Mouse (Mus musculus): ENCODE measurements around the gene Slc9a3r2. TPM values are rescaled to one million over a fixed set of nuclear protein-coding genes. Genes with fewer than 3 reads are reported as not detected.

Gene Slc9a3r2
- polyA plus RNA-seq, 1 experiment = 507 TPM

- TF ChIP-seq CTCF (IDR thresholded peaks at IDR 0.05; ENCODE audit: insufficient read depth, low read length) (no peak), POLR2A (IDR thresholded peaks at IDR 0.05; ENCODE audit: borderline replicate concordance, extremely low read depth, low read depth, low read length) (0 out of 2 replicates have a peak, but pooled peaks have one; percentile 19)
- Histone ChIP-seq H3K4me1 (ENCODE audit: control insufficient read depth, insufficient read depth, low read length) (peaks cover 23% of the 10 kb centered on the region), H3K4me3 (replicated peaks; ENCODE audit: extremely low read depth, low read depth, low read length) (peak overlapping the region; percentile 65)
- WGBS = under 1% methylated on average over 35 of the region's 35 CpGs
- peak; percentile 75 for DNase-seq
Measured at GRCm38 (mm10) chr17:24649581-24650069, 502 bp downstream of the Slc9a3r2 start.

GRCm38 (mm10) chr17:24648731-24649377 is 1.3 kb downstream of the Slc9a3r2 start:
- TF ChIP-seq POLR2A (IDR thresholded peaks at IDR 0.05; ENCODE audit: borderline replicate concordance, extremely low read depth, low read depth, low read length) = no peak
- TF ChIP-seq CTCF (IDR thresholded peaks at IDR 0.05; ENCODE audit: insufficient read depth, low read length) = no peak
- peak overlapping the region; percentile 65 for H3K4me3 ChIP-seq (replicated peaks; ENCODE audit: extremely low read depth, low read depth, low read length)
- H3K4me1 ChIP-seq (ENCODE audit: control insufficient read depth, insufficient read depth, low read length) = peaks cover 26% of the 10 kb centered on the region
- DNase-seq = no peak
- 35% methylated on average over 10 of the region's 10 CpGs for WGBS

GRCm38 (mm10) chr17:24647493-24647892 is 2.6 kb downstream of the Slc9a3r2 start:
- 43% methylated on average over 11 of the region's 11 CpGs for WGBS
- no peak for DNase-seq
- peak overlapping the region; percentile 58 for H3K4me3 ChIP-seq (replicated peaks; ENCODE audit: extremely low read depth, low read depth, low read length)

GRCm38 (mm10) chr17:24646381-24646780 is 3.7 kb downstream of the Slc9a3r2 start:
- WGBS = 49% methylated on average over 4 of the region's 4 CpGs

More at GRCm38 (mm10) chr17:24647493-24647892, 2.6 kb downstream of the Slc9a3r2 start:
- H3K4me1 ChIP-seq (ENCODE audit: control insufficient read depth, insufficient read depth, low read length) = peaks cover 26% of the 10 kb centered on the region
- TF ChIP-seq CTCF (IDR thresholded peaks at IDR 0.05; ENCODE audit: insufficient read depth, low read length) (no peak), POLR2A (IDR thresholded peaks at IDR 0.05; ENCODE audit: borderline replicate concordance, extremely low read depth, low read depth, low read length) (no peak; the same call in 1 of the 2 replicates)

GRCm38 (mm10) chr17:24645916-24646315 is 4.2 kb downstream of the Slc9a3r2 start:
- 51% methylated on average over 3 of the region's 3 CpGs for WGBS
- TF ChIP-seq CTCF (IDR thresholded peaks at IDR 0.05; ENCODE audit: insufficient read depth, low read length) (no peak), POLR2A (IDR thresholded peaks at IDR 0.05; ENCODE audit: borderline replicate concordance, extremely low read depth, low read depth, low read length) (no peak)

More at GRCm38 (mm10) chr17:24646381-24646780, 3.7 kb downstream of the Slc9a3r2 start:
- TF ChIP-seq CTCF (IDR thresholded peaks at IDR 0.05; ENCODE audit: insufficient read depth, low read length) (no peak), POLR2A (IDR thresholded peaks at IDR 0.05; ENCODE audit: borderline replicate concordance, extremely low read depth, low read depth, low read length) (no peak)
- no peak for DNase-seq
- Histone ChIP-seq H3K4me1 (ENCODE audit: control insufficient read depth, insufficient read depth, low read length) (peaks cover 24% of the 10 kb centered on the region), H3K4me3 (replicated peaks; ENCODE audit: extremely low read depth, low read depth, low read length) (peak overlapping the region; percentile 30)

GRCm38 (mm10) chr17:24644875-24645721 is 5.0 kb downstream of the Slc9a3r2 start:
- TF ChIP-seq POLR2A (IDR thresholded peaks at IDR 0.05; ENCODE audit: borderline replicate concordance, extremely low read depth, low read depth, low read length) (peak; percentile 77; the same call in 1 of the 2 replicates), CTCF (IDR thresholded peaks at IDR 0.05; ENCODE audit: insufficient read depth, low read length) (no peak)
- DNase-seq = peak; percentile 45
- H3K4me3 ChIP-seq (replicated peaks; ENCODE audit: extremely low read depth, low read depth, low read length) = peak overlapping the region; percentile 63

More at GRCm38 (mm10) chr17:24645916-24646315, 4.2 kb downstream of the Slc9a3r2 start:
- Histone ChIP-seq H3K4me1 (ENCODE audit: control insufficient read depth, insufficient read depth, low read length) (peaks cover 21% of the 10 kb centered on the region), H3K4me3 (replicated peaks; ENCODE audit: extremely low read depth, low read depth, low read length) (peak overlapping the region; percentile 30)
- no peak for DNase-seq

GRCm38 (mm10) chr17:24644030-24644715 is 6.0 kb downstream of the Slc9a3r2 start:
- no peak for TF ChIP-seq CTCF (IDR thresholded peaks at IDR 0.05; ENCODE audit: insufficient read depth, low read length)
- TF ChIP-seq POLR2A (IDR thresholded peaks at IDR 0.05; ENCODE audit: borderline replicate concordance, extremely low read depth, low read depth, low read length) = peak; percentile 63; the same call in 1 of the 2 replicates

More at GRCm38 (mm10) chr17:24644875-24645721, 5.0 kb downstream of the Slc9a3r2 start:
- WGBS = 37% methylated on average over 9 of the region's 9 CpGs
- H3K4me1 ChIP-seq (ENCODE audit: control insufficient read depth, insufficient read depth, low read length) = peaks cover 24% of the 10 kb centered on the region

GRCm38 (mm10) chr17:24642791-24643343 is 7.3 kb downstream of the Slc9a3r2 start:
- DNase-seq = peak; percentile 10
- TF ChIP-seq CTCF (IDR thresholded peaks at IDR 0.05; ENCODE audit: insufficient read depth, low read length) (no peak), POLR2A (IDR thresholded peaks at IDR 0.05; ENCODE audit: borderline replicate concordance, extremely low read depth, low read depth, low read length) (no peak)
- H3K4me3 ChIP-seq (replicated peaks; ENCODE audit: extremely low read depth, low read depth, low read length) = peak overlapping the region; percentile 63
- peaks cover 38% of the 10 kb centered on the region for H3K4me1 ChIP-seq (ENCODE audit: control insufficient read depth, insufficient read depth, low read length)
- 47% methylated on average over 6 of the region's 6 CpGs for WGBS

More at GRCm38 (mm10) chr17:24644030-24644715, 6.0 kb downstream of the Slc9a3r2 start:
- 15% methylated on average over 7 of the region's 7 CpGs for WGBS
- Histone ChIP-seq H3K4me1 (ENCODE audit: control insufficient read depth, insufficient read depth, low read length) (peaks cover 31% of the 10 kb centered on the region), H3K4me3 (replicated peaks; ENCODE audit: extremely low read depth, low read depth, low read length) (peak overlapping the region; percentile 63)
- peak; percentile 43 for DNase-seq

Data from lung, adult 2 months (tissue).